Mouse (Mus musculus) intestine, postnatal 0 days (tissue): ENCODE results near the gene Las1l. TPM values are rescaled to one million over a fixed set of nuclear protein-coding genes. Genes with fewer than 3 reads are reported as not detected.

Source experiments
- ATAC-seq: fragments of 200-750 bp; cut with Nextera tagmentation; 2 replicates; pipeline ENCODE4 v1.8.0; 2017; ENCODE audit warnings: mild to moderate bottlenecking, moderate TSS enrichment, moderate library complexity
- H3K27ac ChIP-seq: fragments of 300-500 bp; sonication (generic); 2 replicates; pipeline ENCODE4 v1.5.1; 2014; ENCODE audit warnings: mild to moderate bottlenecking, low read depth, low read length, moderate library complexity
- H3K27me3 ChIP-seq: fragments of 300-500 bp; sonication (generic); replicated peaks from 2 replicates; pipeline ENCODE4 v1.6.1; 2014; ENCODE audit warnings: low read length, mixed read lengths; ENCODE audit not compliant: control insufficient read depth, insufficient read depth
- H3K36me3 ChIP-seq: fragments of 300-500 bp; sonication (generic); 2 replicates; pipeline ENCODE4 v1.6.1; 2014; ENCODE audit warnings: mild to moderate bottlenecking, moderate library complexity; ENCODE audit not compliant: control insufficient read depth, insufficient read depth
- H3K4me1 ChIP-seq: fragments of 300-500 bp; sonication (generic); replicated peaks from 2 replicates; pipeline ENCODE4 v1.6.1; 2014; ENCODE audit warnings: antibody characterized with exemption, low read length, mixed read lengths; ENCODE audit not compliant: control insufficient read depth, insufficient read depth
- H3K4me2 ChIP-seq: fragments of 300-500 bp; sonication (generic); replicated peaks from 2 replicates; pipeline ENCODE4 v1.6.1; 2014; ENCODE audit warnings: low read depth, mild to moderate bottlenecking, moderate library complexity
- H3K4me3 ChIP-seq: fragments of 300-500 bp; sonication (generic); 2 replicates; pipeline ENCODE4 v1.5.1; 2014; ENCODE audit warnings: low read depth, low read length
- H3K9ac ChIP-seq: fragments of 300-500 bp; sonication (generic); 2 replicates; pipeline ENCODE4 v1.6.1; 2014; ENCODE audit warnings: mild to moderate bottlenecking, low read depth, low read length
- H3K9me3 ChIP-seq: fragments of 300-500 bp; sonication (generic); 2 replicates; pipeline ENCODE4 v1.6.1; 2016; ENCODE audit warnings: mixed run types; ENCODE audit not compliant: control insufficient read depth
- CTCF ChIP-seq: sonication (generic); IDR thresholded peaks from 2 replicates; pipeline ENCODE4 v1.5.1; 2016; ENCODE audit warnings: low read depth, mild to moderate bottlenecking, control low read depth, antibody characterized with exemption, moderate library complexity
- WGBS: fragments of 180-500 bp; shearing (Covaris S2); extraction: QIAGEN DNeasy Blood & Tissue Kit; methylation state at CpG from one replicate; pipeline ENCODE4 v1.1.7; 2014; 5-methylcytosine and 5-hydroxymethylcytosine counted together
- polyA plus RNA-seq: library from polyadenylated mRNA; unstranded; fragments of >200 nt; fragmentation: Nextera tagmentation; extraction: Ambion mirVana; gene quantifications from 2 replicates; pipeline ENCODE4 v1.2.1, GENCODE M21; 2015

Las1l gene
- polyA plus RNA-seq, 1 experiment from 2014 or later = 26.5 TPM

DNA sequence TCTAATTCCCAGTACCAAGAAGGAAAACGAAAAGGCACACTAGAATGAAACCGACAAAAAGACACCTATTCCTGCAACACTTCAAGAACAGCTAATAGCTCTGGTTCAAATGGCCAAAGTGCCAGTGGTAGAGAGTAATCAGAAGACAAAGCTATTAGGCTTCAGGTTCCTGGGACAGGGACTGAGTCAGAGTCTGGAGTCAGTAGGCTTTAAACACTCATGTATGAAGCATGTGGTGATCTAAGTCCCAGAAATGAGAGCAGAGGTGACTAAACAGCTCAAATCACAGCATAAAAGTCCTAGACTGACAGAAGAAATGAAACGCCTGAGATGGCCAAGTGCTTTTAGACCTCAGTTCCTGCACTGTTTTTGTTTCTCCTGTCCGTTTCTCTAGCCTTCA is 8.6 kb downstream of the Las1l start:
- Histone ChIP-seq H3K9me3 (no peaks in the 10 kb centered on the region), H3K4me3 (no peak overlapping the region), H3K4me2 (no peak overlapping the region), H3K27ac (no peak overlapping the region), H3K4me1 (no peaks in the 10 kb centered on the region), H3K9ac (no peak overlapping the region), H3K36me3 (0 out of 2 replicates have a peak, but pooled peaks cover 7% of the 10 kb centered on the region), H3K27me3 (no peaks in the 10 kb centered on the region)
- no peak for TF ChIP-seq CTCF
- no peak for ATAC-seq
- WGBS = 89% methylated on average over 4 of the region's 4 CpGs

DNA sequence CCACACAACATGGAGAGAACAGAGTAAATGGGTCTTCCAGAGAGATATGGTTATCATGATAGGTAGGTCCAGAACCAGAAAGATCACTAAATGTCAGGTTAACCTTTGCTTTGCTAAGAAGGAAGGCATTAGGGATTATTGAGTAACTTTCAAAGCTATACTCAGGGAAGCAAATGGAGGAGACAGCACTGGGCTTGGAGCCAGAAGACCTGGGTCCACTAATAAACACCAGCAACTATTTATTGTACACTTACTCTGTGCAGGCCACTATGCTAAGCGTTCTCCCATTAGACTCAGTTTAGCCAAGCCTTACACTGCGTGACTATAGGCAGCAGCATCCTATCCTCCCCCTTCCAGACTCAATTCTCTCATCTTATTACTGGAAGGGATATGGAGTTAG is 11.3 kb downstream of the Las1l start:
- no peak for TF ChIP-seq CTCF
- no peak overlapping the region for H3K4me3 ChIP-seq
- no peak for ATAC-seq

DNA sequence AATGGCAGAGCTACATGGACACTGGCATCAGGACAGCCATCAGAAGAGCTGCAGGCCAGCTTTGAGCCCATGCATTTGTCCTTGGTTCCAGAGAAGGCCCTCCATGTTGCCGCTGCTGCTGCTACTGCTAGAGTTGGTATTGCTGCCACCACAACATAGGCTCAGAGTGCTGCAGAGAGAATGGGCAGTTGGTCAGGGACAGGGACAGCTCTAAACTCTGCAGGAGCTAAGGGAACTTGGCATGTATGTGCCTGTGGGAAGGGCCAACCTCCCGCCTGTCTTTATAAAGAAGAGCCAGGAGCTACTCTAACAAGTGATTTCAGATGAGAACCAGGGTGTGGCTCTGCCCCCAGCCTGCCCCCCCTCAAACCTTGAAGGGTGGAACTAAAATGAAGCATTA is 21.3 kb downstream of the Las1l start:
- Histone ChIP-seq H3K9me3 (no peaks in the 10 kb centered on the region), H3K4me1 (no peaks in the 10 kb centered on the region), H3K36me3 (0 out of 2 replicates have a peak, but pooled peaks cover 3% of the 10 kb centered on the region), H3K9ac (no peak overlapping the region), H3K4me3 (no peak overlapping the region), H3K27me3 (no peaks in the 10 kb centered on the region), H3K4me2 (no peak overlapping the region), H3K27ac (no peak overlapping the region)
- 91% methylated on average over 2 of the region's 2 CpGs for WGBS
- no peak for TF ChIP-seq CTCF
- ATAC-seq = no peak

More for the DNA sequence above, 11.3 kb downstream of the Las1l start:
- Histone ChIP-seq H3K27me3 (no peaks in the 10 kb centered on the region), H3K36me3 (0 out of 2 replicates have a peak, but pooled peaks cover 7% of the 10 kb centered on the region), H3K9me3 (no peaks in the 10 kb centered on the region), H3K4me1 (no peaks in the 10 kb centered on the region), H3K27ac (no peak overlapping the region), H3K9ac (no peak overlapping the region), H3K4me2 (no peak overlapping the region)
- 86% methylated on average over 2 of the region's 2 CpGs for WGBS

DNA sequence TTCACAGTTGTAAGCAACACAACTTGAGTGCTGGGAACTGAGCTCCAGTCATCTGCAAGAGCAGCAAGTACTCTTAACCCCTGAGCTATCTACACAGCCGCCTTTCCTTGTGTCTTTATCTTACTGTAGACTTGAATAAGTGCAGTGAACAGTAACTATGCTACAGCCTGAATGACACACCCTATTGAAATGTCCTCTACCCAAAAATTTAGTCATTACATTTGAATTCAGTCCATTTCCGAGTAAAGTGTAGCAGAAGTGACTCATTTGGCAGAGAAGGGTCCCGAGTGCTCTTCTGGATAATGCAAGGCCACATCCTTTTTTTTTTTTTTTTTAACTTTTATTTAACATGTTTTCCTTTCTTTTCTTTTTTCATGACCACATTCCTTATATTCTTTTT is 54.0 kb downstream of the Las1l start:
- Histone ChIP-seq H3K4me1 (no peaks in the 10 kb centered on the region), H3K36me3 (no peaks in the 10 kb centered on the region), H3K27ac (no peak overlapping the region), H3K4me3 (no peak overlapping the region), H3K9me3 (no peaks in the 10 kb centered on the region), H3K9ac (no peak overlapping the region), H3K27me3 (no peaks in the 10 kb centered on the region), H3K4me2 (no peak overlapping the region)
- ATAC-seq = no peak
- TF ChIP-seq CTCF = no peak
- 85% methylated on average over 3 of the region's 3 CpGs for WGBS

Other genes with a start within 250 kb of the Las1l start
- 0.67 and 0.74 TPM in 2 replicates for gene Zc3h12b, start 245.3 kb downstream of the Las1l start, polyA plus RNA-seq
- gene Msn, start 139.1 kb upstream of the Las1l start, polyA plus RNA-seq = 34.2 and 35.9 TPM in 2 replicates